ENCODE assay signal across 9 mouse cellular contexts in the genomic region with DNA sequence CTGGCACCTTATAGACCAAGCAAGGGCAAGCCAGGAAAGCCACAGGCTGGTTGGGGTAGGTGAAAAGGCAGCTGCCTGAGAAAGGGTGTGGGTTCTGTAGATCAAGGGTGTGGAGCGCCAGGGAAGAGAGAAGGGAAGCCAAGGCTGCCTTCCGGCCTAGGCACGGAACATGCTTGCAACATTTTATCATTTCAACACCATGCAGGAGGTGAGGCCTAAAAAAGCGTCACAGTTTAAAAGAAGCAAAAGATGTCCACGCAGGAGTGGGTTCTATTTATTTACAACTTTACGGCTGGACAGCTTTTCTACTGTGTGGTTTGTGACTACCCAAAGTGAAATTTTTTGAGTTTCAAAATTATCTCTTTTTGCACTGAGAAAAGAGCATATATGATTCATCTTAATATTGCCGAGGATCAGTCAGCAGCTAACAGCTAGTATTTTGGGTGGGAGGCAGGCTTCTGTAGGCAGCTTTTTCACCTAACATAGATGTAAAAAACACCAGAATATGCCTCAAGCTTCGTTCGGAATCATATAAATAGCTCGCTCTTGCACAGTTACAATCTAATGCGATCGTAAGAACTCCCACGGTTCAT.
DNase-seq lines count a peak whose midpoint lies in the region; ATAC-seq lines count a peak whose summit lies in the region.
"Had no signal": no experiment of that assay in that cellular context is flagged by ENCODE, and none has a peak within 500 bp of the region (broad histone marks: within the 10 kb centered on the region; RNA-seq: fewer than 3 reads in every experiment).

No protein-coding gene starts in this region.

- DNase-seq in gastrocnemius, postnatal 14 days = peak; percentile 14
- DNase-seq in gastrocnemius, postnatal 4 days (ENCODE audit: low spot score in 2 of 2) = no peak
- DNase-seq in 416B (ENCODE audit: low read depth) = peak; percentile 5
- DNase-seq in kidney, adult 8-10 months = no peak
- DNase-seq in layer of hippocampus, postnatal 36 days = no peak
- no peak for DNase-seq in kidney, adult 11 months
- DNase-seq: cerebellum, adult 11-12 months had no signal

- intact Hi-C loops in gastrocnemius, postnatal 14 days (cut with DNase I; ENCODE audit: low total_unique reads) = no loop called here

- ATAC-seq in common myeloid progenitor, adult 5-6 weeks (replicated peaks; ENCODE audit: low read depth, poor library complexity, severe bottlenecking) = peak; percentile 56
- peak; percentile 79 for ATAC-seq in megakaryocyte progenitor cell, adult 5-6 weeks (replicated peaks; ENCODE audit: poor library complexity)

Comparison
In these comparisons a context has a peak if more than half of its experiments do, and no peak if none do; other contexts are left out.
1. DNase-seq: peak in gastrocnemius, postnatal 14 days (single experiment) and 416B (single experiment); none in gastrocnemius, postnatal 4 days (0 of 2), kidney, adult 8-10 months (0 of 2), layer of hippocampus, postnatal 36 days (0 of 2) and kidney, adult 11 months (single experiment).